Mouse (Mus musculus) 3T3-L1 (cell line): ENCODE measurements at regions not wholly inside any gene's neighbourhood (a gene's known extent, or its start where the extent isn't known, plus 50 kb on each side); places are given as distances from the start of the nearest gene placed in this dataset.
A peak's percentile ranks its signal among the peaks of the same experiment; 100 is the strongest.

ENCODE experiments used
- DNase-seq: peaks from one replicate; pipeline ENCODE4 v3.0.0-alpha.2; 2015; ENCODE audit warnings: low read depth, low spot score

DNA sequence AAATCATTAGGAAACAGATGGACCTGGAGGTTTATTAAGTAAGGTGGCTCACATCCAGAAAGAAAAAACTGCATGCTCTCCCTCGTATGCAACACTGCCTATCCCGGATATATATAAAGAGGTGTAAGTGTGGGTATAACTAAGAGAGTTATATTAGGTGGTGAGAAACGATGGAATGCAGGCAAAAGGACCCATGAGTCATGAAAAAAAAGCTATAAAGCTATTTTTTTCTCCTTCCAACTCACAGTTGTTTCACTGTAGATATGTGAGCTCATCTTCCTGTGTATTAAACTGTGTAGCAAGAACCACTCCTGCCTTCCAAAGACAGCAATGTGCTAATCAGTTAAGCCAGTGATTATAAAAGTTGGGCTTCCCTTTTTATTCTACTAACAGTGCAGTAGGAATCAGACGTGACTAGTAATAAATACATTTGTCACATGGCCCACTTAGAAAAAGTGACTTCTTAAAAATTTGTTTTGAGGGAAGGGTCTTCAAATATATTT is 51.4 kb upstream of the Bdh1 start:
- DNase-seq: peak; percentile 38

DNA sequence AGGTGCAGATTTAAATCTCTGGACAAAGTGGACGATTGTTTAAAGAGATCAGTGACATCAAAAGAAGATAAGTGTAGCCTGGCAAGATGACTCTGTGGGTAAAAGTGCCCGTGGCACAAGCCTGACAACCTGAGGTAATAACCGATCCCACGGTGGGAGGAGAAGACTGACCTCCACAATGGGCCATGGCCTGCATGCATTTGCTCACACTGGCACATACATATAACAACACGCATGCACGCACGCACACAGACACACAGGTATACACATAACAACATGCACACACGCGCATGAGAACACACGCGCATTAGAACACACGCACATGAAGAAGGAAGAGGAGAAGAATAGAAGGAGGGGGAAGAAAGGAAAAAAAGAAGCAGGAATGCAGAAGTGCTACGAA is 52.2 kb upstream of the Bdh1 start:
- DNase-seq: no peak

DNA sequence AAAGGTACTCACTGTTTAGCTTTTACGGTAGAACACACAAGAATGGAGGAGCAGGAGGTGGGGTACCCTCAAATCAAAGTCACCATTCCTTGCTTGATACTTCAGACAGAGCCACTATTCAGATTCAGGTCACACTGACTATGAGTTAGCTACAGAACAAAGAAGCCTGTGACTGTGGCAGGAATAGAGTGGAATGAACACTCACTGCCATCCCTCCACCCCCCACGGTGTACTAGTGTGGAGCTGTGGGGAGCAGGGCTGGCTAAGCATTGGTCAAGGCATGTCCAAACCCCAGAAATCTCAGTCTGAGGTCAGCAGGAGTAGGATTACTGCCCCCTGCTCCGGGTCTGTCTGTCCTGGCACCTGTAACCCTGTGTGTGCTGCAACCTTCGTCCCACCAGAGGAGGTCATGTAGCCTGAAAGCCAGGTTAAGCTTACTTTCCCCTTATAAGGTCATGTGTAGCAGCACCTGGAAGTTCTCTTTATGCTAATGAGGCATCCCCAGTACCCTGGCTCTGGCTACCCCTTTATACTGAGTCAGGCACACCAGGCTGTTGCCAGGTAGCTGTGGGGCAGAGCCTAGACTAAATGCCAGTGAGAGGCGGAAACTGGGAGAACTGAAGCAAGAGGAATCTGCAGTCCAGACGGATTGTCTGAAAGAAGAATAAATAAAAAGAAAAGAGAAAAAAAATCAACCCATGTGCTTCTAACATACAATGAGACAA is 53.1 kb upstream of the Apod start:
- no peak for DNase-seq

DNA sequence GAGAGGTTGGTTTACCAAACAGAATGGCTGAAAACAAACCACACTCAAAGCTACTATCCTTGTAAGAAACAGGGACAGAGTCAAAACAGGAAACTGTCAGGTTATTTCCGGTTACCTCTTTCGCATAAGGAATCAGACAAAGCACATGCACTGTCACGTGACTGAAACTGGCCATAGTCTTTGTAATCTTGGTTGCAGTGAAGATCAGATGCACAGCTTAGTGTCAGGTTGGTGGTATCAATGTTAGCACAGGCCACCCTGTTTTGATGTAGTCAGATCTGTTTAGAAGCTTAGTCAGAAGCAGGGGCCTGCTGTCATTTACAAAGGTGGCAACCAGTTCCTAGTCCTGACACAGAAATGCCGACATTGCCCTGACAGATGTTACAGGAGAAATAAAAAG is 51.4 kb upstream of the Apod start:
- no peak for DNase-seq

DNA sequence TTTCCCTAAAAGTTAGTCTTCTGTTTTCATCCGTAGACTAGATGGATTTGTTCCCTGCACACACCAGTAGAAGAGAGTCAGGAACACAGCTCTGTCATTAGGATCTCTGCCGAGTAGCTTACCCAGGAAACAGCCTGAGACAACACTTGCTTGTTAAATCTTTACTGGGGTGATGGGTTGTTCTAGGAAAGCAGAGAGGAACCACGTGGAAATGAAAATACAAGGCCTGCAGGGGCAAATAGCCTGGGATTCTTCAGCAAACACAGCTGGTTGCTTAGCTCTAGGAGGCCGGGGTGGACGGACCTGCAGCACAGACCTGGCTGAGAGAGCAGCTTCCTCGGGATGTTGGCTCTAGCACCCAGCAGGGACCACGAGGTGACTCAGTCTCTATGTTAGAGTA is 49.9 kb upstream of the Apod start:
- no peak for DNase-seq
